Mouse (Mus musculus): ENCODE measurements around the gene Hoxa3.

GRCm38 (mm10) chr6:52233546-52234427 is 20.7 kb upstream of the Hoxa3 start:
- no peak for TF ChIP-seq CTCF (IDR thresholded peaks at IDR 0.05; ENCODE audit: low read depth, low read length)
- no peak for TF ChIP-seq POLR2A (IDR thresholded peaks at IDR 0.05; ENCODE audit: borderline replicate concordance, low read depth, low read length)
